Mouse (Mus musculus) embryonic stem cell, embryonic (primary cell): Measurements from ENCODE around the gene Sept9.

Source experiments
- CTCF ChIA-PET, 4 experiments: fragments of 300-600 bp in 2 of 4; fragments of 350-600 bp in 2 of 4; sonication (Branson Sonifier 250); formaldehyde crosslinking; loops; one replicate each; lab custom pipeline; 2022; ENCODE audit warnings: inconsistent platforms in 2 of 4; lab: Charles Lee
- POLR2A ChIA-PET, 4 experiments: fragments of 300-600 bp in 2 of 4; fragments of 350-600 bp in 2 of 4; sonication (Branson Sonifier 250); formaldehyde crosslinking; loops; one replicate each; lab custom pipeline; 2022; ENCODE audit warnings: antibody characterized with exemption in 4 of 4, inconsistent platforms in 1 of 4; lab: Charles Lee

The Sept9 gene

GRCm38 (mm10) chr11:117394230-117395137 is 195.0 kb downstream of the Sept9 start:
- ChIA-PET POLR2A (interaction anchor here (0.5 to 3.2 kb wide), 10 partner anchors 8 to 260 kb away, joined by 3 to 9 read pairs (median 3); partner anchors contain the start of gene Tnrc6c (in 1 of the 4)), CTCF (interaction anchor here (0.6 to 3.2 kb wide), 14 partner anchors 9 to 1932 kb away, joined by 3 to 19 read pairs (median 4); no protein-coding TSS in a partner anchor)

GRCm38 (mm10) chr11:117395228-117395627 is 195.8 kb downstream of the Sept9 start:
- ChIA-PET POLR2A (interaction anchor here (0.5 to 3.2 kb wide), 8 partner anchors 9 to 259 kb away, joined by 3 to 9 read pairs (median 3); partner anchors contain the start of gene Tnrc6c (in 1 of the 4)), CTCF (interaction anchor here (0.6 to 3.2 kb wide), 10 partner anchors 10 to 470 kb away, joined by 3 to 19 read pairs (median 4); no protein-coding TSS in a partner anchor)

GRCm38 (mm10) chr11:117396929-117397328 is 197.5 kb downstream of the Sept9 start:
- ChIA-PET POLR2A (interaction anchor here in 1 of 4 experiments (0.5 kb wide), 1 partner anchor 147 kb away, joined by 3 read pairs; no protein-coding TSS in a partner anchor), CTCF (interaction anchor here in 2 of 4 experiments (1.0 to 1.9 kb wide), 2 partner anchors 18 to 254 kb away, joined by 3 to 7 read pairs; no protein-coding TSS in a partner anchor)

- POLR2A ChIA-PET = interaction anchor here in 2 of 4 experiments (0.5 to 1.0 kb wide), 5 partner anchors 11 to 263 kb away, joined by 3 to 4 read pairs (median 3); no protein-coding TSS in a partner anchor
- CTCF ChIA-PET = interaction anchor here (0.6 to 1.9 kb wide), 14 partner anchors 11 to 428 kb away, joined by 3 to 7 read pairs (median 4); partner anchors contain the start of genes Tk1 (in 1 of the 4), Tmc6 (in 1 of the 4) and Tmc8 (in 1 of the 4)
Measured at GRCm38 (mm10) chr11:117397755-117398154, 198.3 kb downstream of the Sept9 start.

- CTCF ChIA-PET = interaction anchor here (0.6 to 1.9 kb wide), 12 partner anchors 9 to 394 kb away, joined by 3 to 7 read pairs (median 4); partner anchors contain the start of genes Tmc6 (in 1 of the 4) and Tmc8 (in 1 of the 4)
- POLR2A ChIA-PET = interaction anchor here in 2 of 4 experiments (0.5 to 1.0 kb wide), 6 partner anchors 11 to 263 kb away, joined by 3 to 4 read pairs (median 3); no protein-coding TSS in a partner anchor
Measured at GRCm38 (mm10) chr11:117398191-117398590, 198.7 kb downstream of the Sept9 start.

GRCm38 (mm10) chr11:117401583-117402367 is 202.3 kb downstream of the Sept9 start:
- CTCF ChIA-PET = interaction anchor here (0.6 to 3.4 kb wide), 47 partner anchors 8 to 429 kb away, joined by 3 to 33 read pairs (median 4); no protein-coding TSS in a partner anchor
- POLR2A ChIA-PET = interaction anchor here (0.5 to 2.6 kb wide), 23 partner anchors 9 to 458 kb away, joined by 3 to 17 read pairs (median 3); partner anchors contain the start of gene Tnrc6c (in 3 of the 4)

GRCm38 (mm10) chr11:117402550-117402949 is 203.1 kb downstream of the Sept9 start:
- ChIA-PET POLR2A (interaction anchor here (0.5 to 2.6 kb wide), 27 partner anchors 9 to 446 kb away, joined by 3 to 17 read pairs (median 3); partner anchors contain the start of gene Tnrc6c (in 3 of the 4)), CTCF (interaction anchor here (0.6 to 3.4 kb wide), 47 partner anchors 7 to 430 kb away, joined by 3 to 33 read pairs (median 4); no protein-coding TSS in a partner anchor)

GRCm38 (mm10) chr11:117403073-117403472 is 203.6 kb downstream of the Sept9 start:
- ChIA-PET POLR2A (interaction anchor here (0.5 to 2.6 kb wide), 17 partner anchors 8 to 422 kb away, joined by 3 to 17 read pairs (median 4); partner anchors contain the start of gene Tnrc6c (in 2 of the 4)), CTCF (interaction anchor here in 3 of 4 experiments (0.6 to 3.4 kb wide), 22 partner anchors 8 to 421 kb away, joined by 3 to 33 read pairs (median 5); no protein-coding TSS in a partner anchor)

GRCm38 (mm10) chr11:117403781-117404180 is 204.3 kb downstream of the Sept9 start:
- POLR2A ChIA-PET = interaction anchor here in 2 of 4 experiments (0.7 to 3.4 kb wide), 7 partner anchors 8 to 251 kb away, joined by 3 to 13 read pairs (median 5); partner anchors contain the start of gene Tnrc6c (in 1 of the 2)
- CTCF ChIA-PET = interaction anchor here in 3 of 4 experiments (0.6 to 4.7 kb wide), 13 partner anchors 10 to 421 kb away, joined by 3 to 33 read pairs (median 5); no protein-coding TSS in a partner anchor

GRCm38 (mm10) chr11:117406711-117407110 is 207.2 kb downstream of the Sept9 start:
- POLR2A ChIA-PET = interaction anchor here in 2 of 4 experiments (0.6 to 4.0 kb wide), 5 partner anchors 8 to 248 kb away, joined by 3 to 11 read pairs (median 7); partner anchors contain the start of gene Tnrc6c (in 2 of the 2)
- CTCF ChIA-PET = interaction anchor here (0.7 to 4.7 kb wide), 4 partner anchors 15 to 49 kb away, joined by 5 to 33 read pairs (median 5); no protein-coding TSS in a partner anchor

GRCm38 (mm10) chr11:117407196-117407595 is 207.7 kb downstream of the Sept9 start:
- POLR2A ChIA-PET = interaction anchor here in 2 of 4 experiments (0.6 to 4.0 kb wide), 6 partner anchors 12 to 247 kb away, joined by 3 to 11 read pairs (median 3); partner anchors contain the start of gene Tnrc6c (in 2 of the 2)
- CTCF ChIA-PET = interaction anchor here (0.7 to 4.7 kb wide), 5 partner anchors 16 to 83 kb away, joined by 3 to 33 read pairs (median 5); no protein-coding TSS in a partner anchor

GRCm38 (mm10) chr11:117407651-117408441 is 208.4 kb downstream of the Sept9 start:
- ChIA-PET CTCF (interaction anchor here in 3 of 4 experiments (0.6 to 4.7 kb wide), 9 partner anchors 10 to 527 kb away, joined by 3 to 33 read pairs (median 3); no protein-coding TSS in a partner anchor), POLR2A (interaction anchor here in 2 of 4 experiments (0.6 to 4.0 kb wide), 7 partner anchors 13 to 301 kb away, joined by 3 to 11 read pairs (median 3); partner anchors contain the start of gene Tnrc6c (in 2 of the 2))

GRCm38 (mm10) chr11:117408442-117409031 is 209.1 kb downstream of the Sept9 start:
- POLR2A ChIA-PET = interaction anchor here in 2 of 4 experiments (0.6 to 4.0 kb wide), 4 partner anchors 24 to 301 kb away, joined by 3 to 11 read pairs (median 3); partner anchors contain the start of gene Tnrc6c (in 1 of the 2)
- CTCF ChIA-PET = interaction anchor here in 2 of 4 experiments (0.5 to 1.5 kb wide), 11 partner anchors 11 to 528 kb away, joined by 3 to 5 read pairs (median 3); no protein-coding TSS in a partner anchor

- CTCF ChIA-PET = interaction anchor here in 3 of 4 experiments (0.7 to 1.4 kb wide), 6 partner anchors 7 to 20 kb away, joined by 3 read pairs; no protein-coding TSS in a partner anchor
- POLR2A ChIA-PET = interaction anchor here in 2 of 4 experiments (0.6 to 4.0 kb wide), 5 partner anchors 7 to 245 kb away, joined by 3 to 17 read pairs (median 4); partner anchors contain the start of gene Tnrc6c (in 1 of the 2)
Measured at GRCm38 (mm10) chr11:117409331-117409730, 209.9 kb downstream of the Sept9 start.

GRCm38 (mm10) chr11:117410059-117410458 is 210.6 kb downstream of the Sept9 start:
- ChIA-PET POLR2A (interaction anchor here in 3 of 4 experiments (0.5 to 4.0 kb wide), 14 partner anchors 8 to 1985 kb away, joined by 3 to 26 read pairs (median 4); partner anchors contain the start of gene Tnrc6c (in 2 of the 3)), CTCF (interaction anchor here (0.5 to 1.6 kb wide), 5 partner anchors 8 to 304 kb away, joined by 3 read pairs; no protein-coding TSS in a partner anchor)
